Mouse (Mus musculus) stomach, postnatal 0 days (tissue): ENCODE data around the gene Actn2. TPM values are rescaled to one million over a fixed set of nuclear protein-coding genes. Genes with fewer than 3 reads are reported as not detected.

Experiments used
- ATAC-seq: fragments of 200-750 bp; cut with Nextera tagmentation; 2 replicates; pipeline ENCODE4 v1.8.0; 2017; ENCODE audit not compliant: low FRiP score, low TSS enrichment
- DNase-seq: peaks from one replicate; pipeline ENCODE4 v3.0.0-alpha.2; 2016; ENCODE audit warnings: low spot score
- H3K27ac ChIP-seq: fragments of 300-500 bp; sonication (generic); replicated peaks from 2 replicates; pipeline ENCODE4 v1.5.1; 2014; ENCODE audit warnings: mild to moderate bottlenecking, control low read depth
- H3K27me3 ChIP-seq: fragments of 300-500 bp; sonication (generic); 2 replicates; pipeline ENCODE4 v1.6.1; 2014; ENCODE audit warnings: low read length; ENCODE audit not compliant: control insufficient read depth, insufficient read depth
- H3K36me3 ChIP-seq: fragments of 300-500 bp; sonication (generic); 2 replicates; pipeline ENCODE4 v1.6.1; 2014; ENCODE audit warnings: low read length, mixed read lengths; ENCODE audit not compliant: control insufficient read depth, insufficient read depth
- H3K4me1 ChIP-seq: fragments of 300-500 bp; sonication (generic); replicated peaks from 2 replicates; pipeline ENCODE4 v1.6.1; 2014; ENCODE audit warnings: antibody characterized with exemption; ENCODE audit not compliant: control insufficient read depth, insufficient read depth
- H3K4me2 ChIP-seq: fragments of 300-500 bp; sonication (generic); replicated peaks from 2 replicates; pipeline ENCODE4 v1.6.1; 2014; ENCODE audit warnings: low read depth, mild to moderate bottlenecking, control low read depth, moderate library complexity
- H3K4me3 ChIP-seq: fragments of 300-500 bp; sonication (generic); 2 replicates; pipeline ENCODE4 v1.5.1; 2014; ENCODE audit warnings: low read depth, low read length, control low read depth
- H3K9ac ChIP-seq: fragments of 300-500 bp; sonication (generic); 2 replicates; pipeline ENCODE4 v1.6.1; 2014; ENCODE audit warnings: mild to moderate bottlenecking, low read length, control low read depth, mixed read lengths
- H3K9me3 ChIP-seq: fragments of 300-500 bp; sonication (generic); 2 replicates; pipeline ENCODE4 v1.6.1; 2016; ENCODE audit warnings: low read length; ENCODE audit not compliant: control insufficient read depth
- CTCF ChIP-seq: IDR thresholded peaks from 2 replicates; pipeline ENCODE4 v1.5.1; 2016; ENCODE audit warnings: antibody characterized with exemption, low read depth, mild to moderate bottlenecking, moderate library complexity
- EP300 ChIP-seq: optimal IDR thresholded peaks from 2 replicates; pipeline ENCODE3; 2016; ENCODE audit warnings: antibody characterized with exemption
- WGBS: fragments of 180-500 bp; shearing (Covaris S2); extraction: QIAGEN DNeasy Blood & Tissue Kit; methylation state at CpG from one replicate; pipeline ENCODE4 v1.1.7; 2014; 5-methylcytosine and 5-hydroxymethylcytosine counted together
- polyA plus RNA-seq: library from polyadenylated mRNA; unstranded; fragments of >200 nt; fragmentation: Nextera tagmentation; extraction: Ambion mirVana; gene quantifications from 2 replicates; pipeline ENCODE4 v1.2.1, GENCODE M21; 2015

Gene Actn2
- polyA plus RNA-seq, 1 experiment from 2014 or later, result 2.3 TPM

- Histone ChIP-seq H3K9ac (no peak overlapping the region; the same call in 1 of the 2 replicates), H3K4me1 (no peaks in the 10 kb centered on the region), H3K36me3 (no peaks in the 10 kb centered on the region), H3K27me3 (no peaks in the 10 kb centered on the region), H3K9me3 (no peaks in the 10 kb centered on the region), H3K27ac (no peak overlapping the region), H3K4me2 (peak overlapping the region; percentile 72; the same call in 1 of the 2 replicates), H3K4me3 (peak overlapping the region; percentile 69; the same call in 1 of the 2 replicates)
- TF ChIP-seq EP300, result no peak
- no peak for TF ChIP-seq CTCF
- DNase-seq (no peak), ATAC-seq (no peak)
- WGBS, result 57% methylated on average over 3 of the region's 3 CpGs
Measured at GRCm38 (mm10) chr13:12255911-12256705, 84.5 kb downstream of the Actn2 start.

- H3K4me1 ChIP-seq, result no peaks in the 10 kb centered on the region
- TF ChIP-seq CTCF (no peak), EP300 (no peak)
- no peak overlapping the region for H3K9ac ChIP-seq
- H3K4me3 ChIP-seq, result no peak overlapping the region
- 95% methylated on average over 3 of the region's 3 CpGs for WGBS
- no peak for DNase-seq
- no peak overlapping the region for H3K4me2 ChIP-seq
- no peaks in the 10 kb centered on the region for H3K9me3 ChIP-seq
- no peak for ATAC-seq
- no peaks in the 10 kb centered on the region for H3K27me3 ChIP-seq
- no peak overlapping the region for H3K27ac ChIP-seq
- H3K36me3 ChIP-seq, result peaks cover 7% of the 10 kb centered on the region
Measured at GRCm38 (mm10) chr13:12250496-12250895, 90.1 kb downstream of the Actn2 start.

- no peak for TF ChIP-seq CTCF
- no peak for TF ChIP-seq EP300
- DNase-seq, result no peak
- Histone ChIP-seq H3K9ac (no peak overlapping the region), H3K4me3 (no peak overlapping the region), H3K36me3 (peaks cover 7% of the 10 kb centered on the region), H3K27me3 (no peaks in the 10 kb centered on the region), H3K4me2 (no peak overlapping the region), H3K27ac (no peak overlapping the region), H3K9me3 (no peaks in the 10 kb centered on the region), H3K4me1 (no peaks in the 10 kb centered on the region)
- 73% methylated on average over 8 of the region's 8 CpGs for WGBS
- ATAC-seq, result no peak
Measured at GRCm38 (mm10) chr13:12249195-12249898, 91.2 kb downstream of the Actn2 start.

- peaks cover 15% of the 10 kb centered on the region for H3K36me3 ChIP-seq
- ATAC-seq (no peak), DNase-seq (no peak)
Measured at GRCm38 (mm10) chr13:12245938-12246337, 94.6 kb downstream of the Actn2 start.

GRCm38 (mm10) chr13:12243991-12244390, 96.6 kb downstream of the Actn2 start:
- no peak for ATAC-seq
- Histone ChIP-seq H3K4me1 (no peaks in the 10 kb centered on the region), H3K36me3 (peaks cover 15% of the 10 kb centered on the region), H3K4me2 (no peak overlapping the region), H3K4me3 (no peak overlapping the region), H3K9me3 (no peaks in the 10 kb centered on the region), H3K9ac (no peak overlapping the region), H3K27ac (no peak overlapping the region), H3K27me3 (no peaks in the 10 kb centered on the region)
- TF ChIP-seq EP300 (no peak), CTCF (no peak)
- no peak for DNase-seq
- 73% methylated on average over 4 of the region's 4 CpGs for WGBS

More at GRCm38 (mm10) chr13:12245938-12246337, 94.6 kb downstream of the Actn2 start:
- 95% methylated on average over 2 of the region's 2 CpGs for WGBS
- H3K4me3 ChIP-seq, result no peak overlapping the region
- no peak overlapping the region for H3K9ac ChIP-seq
- H3K27me3 ChIP-seq, result no peaks in the 10 kb centered on the region
- no peak overlapping the region for H3K27ac ChIP-seq
- no peaks in the 10 kb centered on the region for H3K9me3 ChIP-seq
- TF ChIP-seq CTCF, result no peak
- no peak for TF ChIP-seq EP300
- H3K4me2 ChIP-seq, result no peak overlapping the region
- H3K4me1 ChIP-seq, result no peaks in the 10 kb centered on the region

- peaks cover 12% of the 10 kb centered on the region; the same call in 1 of the 2 replicates for H3K36me3 ChIP-seq
- DNase-seq, result no peak
- H3K9ac ChIP-seq, result no peak overlapping the region
- no peak overlapping the region for H3K27ac ChIP-seq
- TF ChIP-seq CTCF (no peak), EP300 (no peak)
- H3K4me3 ChIP-seq, result no peak overlapping the region
- H3K27me3 ChIP-seq, result no peaks in the 10 kb centered on the region
- no peak for ATAC-seq
- H3K4me1 ChIP-seq, result no peaks in the 10 kb centered on the region
- WGBS, result 93% methylated on average over 4 of the region's 4 CpGs
- no peaks in the 10 kb centered on the region for H3K9me3 ChIP-seq
- H3K4me2 ChIP-seq, result no peak overlapping the region
Measured at GRCm38 (mm10) chr13:12232141-12232540, 108.4 kb downstream of the Actn2 start.
